Mouse (Mus musculus): ENCODE data around the gene Ncor2.
"Not testable (repeated sequence)": the region's sequence is repeated elsewhere in the genome, so short reads cannot be mapped to it uniquely, and the experiment has no call there.

DNA sequence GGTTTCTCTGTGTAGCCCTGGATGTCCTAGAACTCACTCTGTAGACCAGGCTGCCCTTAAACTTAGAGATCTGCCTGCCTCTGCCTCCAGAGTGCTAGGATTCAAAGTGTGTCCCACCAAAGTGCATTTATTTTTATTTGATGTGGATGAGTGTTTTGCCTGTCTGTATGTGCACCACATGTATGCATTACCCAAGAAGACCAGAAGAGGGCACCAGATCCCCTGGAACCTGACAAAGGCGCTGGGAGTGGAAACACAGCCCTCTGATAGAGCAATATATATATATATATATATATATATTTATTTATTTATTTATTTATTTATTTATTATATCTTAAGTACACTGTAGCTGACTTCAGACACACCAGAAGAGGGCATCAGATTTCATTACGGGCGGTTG, 25.9 kb upstream of the Ncor2 start:
- not testable (repeated sequence) for TF ChIP-seq CTCF, POLR2A (IDR thresholded peaks at IDR 0.05; ENCODE audit: insufficient read depth, low read depth, low read length)
